ENCODE assay signal across 8 mouse cellular contexts in the genomic region with DNA sequence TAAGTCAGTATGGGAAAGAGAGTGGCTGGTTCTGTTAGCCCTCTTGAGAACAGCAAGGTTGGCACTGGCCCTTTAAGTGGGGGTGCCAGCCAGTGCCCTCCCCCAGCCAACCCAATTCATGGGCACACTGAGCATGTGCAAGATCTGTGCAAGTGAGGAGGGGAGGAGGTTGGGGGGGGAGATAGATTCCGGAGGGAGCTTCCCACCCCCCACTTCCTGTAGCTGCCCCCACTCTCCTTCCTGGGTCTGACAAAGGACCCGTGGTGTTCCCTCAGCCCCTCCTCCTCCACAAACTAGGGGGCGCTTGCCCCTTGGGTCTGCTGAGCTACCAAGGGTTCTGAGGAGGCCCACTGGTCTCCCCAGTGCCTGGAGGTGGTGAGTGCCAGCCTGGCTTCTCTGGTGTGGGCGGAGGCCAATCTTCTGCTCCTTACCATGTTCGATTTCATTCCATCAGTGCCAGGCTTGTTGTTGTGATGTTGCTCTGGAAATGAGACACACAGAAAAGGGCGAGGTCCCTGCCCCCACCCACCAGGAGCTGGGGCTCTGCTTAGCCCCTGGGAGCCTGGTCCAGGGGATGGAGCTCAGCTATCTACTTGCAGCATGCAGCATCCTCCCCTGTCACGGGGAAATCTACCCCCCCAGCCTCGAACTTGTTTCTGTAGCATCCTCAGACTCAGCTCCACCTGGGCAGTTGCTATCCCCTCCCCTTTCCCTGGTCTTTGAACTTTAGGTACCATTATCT. TPM values are rescaled to one million over a fixed set of nuclear protein-coding genes. Genes with fewer than 3 reads are reported as not detected.
DNase-seq lines count a peak whose midpoint lies in the region; ATAC-seq and TF ChIP-seq lines count a peak whose summit lies in the region.

No protein-coding gene starts in this region.

- WGBS in forebrain, embryonic 12.5 days: 35% methylated on average over 8 of the region's 8 CpGs
- 31% methylated on average over 8 of the region's 8 CpGs for WGBS in hindbrain, embryonic 10.5 days
- WGBS in liver, postnatal 0 days (ENCODE audit: insufficient replicate concordance): 32% methylated on average over 8 of the region's 8 CpGs
- 28% methylated on average over 7 of the region's 8 CpGs for WGBS in neural tube, embryonic 15.5 days

- H3K9me3 ChIP-seq in MEL (replicated peaks; ENCODE audit: insufficient read depth, low read length): no peaks in the 10 kb centered on the region
- no peaks in the 10 kb centered on the region for H3K9me3 ChIP-seq in forebrain, embryonic 12.5 days
- H3K9me3 ChIP-seq in hindbrain, embryonic 10.5 days: no peaks in the 10 kb centered on the region
- H3K9me3 ChIP-seq in liver, postnatal 0 days (ENCODE audit: low read length): no peaks in the 10 kb centered on the region
- H3K9me3 ChIP-seq in neural tube, embryonic 15.5 days (replicated peaks): no peaks in the 10 kb centered on the region

- H3K9ac ChIP-seq in MEL (ENCODE audit: control insufficient read depth, low read depth, low read length, poor library complexity, severe bottlenecking): peak overlapping the region; percentile 0; the same call in 1 of the 2 replicates
- peak overlapping the region; percentile 30; the same call in 1 of the 2 replicates for H3K9ac ChIP-seq in forebrain, embryonic 12.5 days
- H3K9ac ChIP-seq in liver, postnatal 0 days (replicated peaks): no peak overlapping the region
- peak overlapping the region; percentile 51 for H3K9ac ChIP-seq in neural tube, embryonic 15.5 days (replicated peaks)

- no peak overlapping the region for H3K27ac ChIP-seq in MEL (ENCODE audit: control insufficient read depth, low read depth, low read length)
- H3K27ac ChIP-seq in forebrain, embryonic 12.5 days: peak overlapping the region; percentile 72
- peak overlapping the region; percentile 79 for H3K27ac ChIP-seq in hindbrain, embryonic 10.5 days
- H3K27ac ChIP-seq in liver, postnatal 0 days (ENCODE audit: low read depth): peak overlapping the region; percentile 64
- peak overlapping the region; percentile 94 for H3K27ac ChIP-seq in neural tube, embryonic 15.5 days (replicated peaks)

- TF ChIP-seq RAD21 in MEL (IDR thresholded peaks at IDR 0.05; ENCODE audit: low read depth, low read length): no peak

- TF ChIP-seq CTCF in MEL (IDR thresholded peaks at IDR 0.05 in 2 of 3, conservative IDR thresholded peaks at IDR 0.05 in 1 of 3; ENCODE audit: control insufficient read depth in 1 of 3, insufficient read depth in 1 of 3, low read depth in 2 of 3, low read length in 3 of 3, poor library complexity in 1 of 3, severe bottlenecking in 1 of 3): no peak
- TF ChIP-seq CTCF in liver, postnatal 0 days (IDR thresholded peaks at IDR 0.05; ENCODE audit: low read depth): peak; percentile 21; the same call in 1 of the 2 replicates

- TF ChIP-seq POLR2A in MEL (IDR thresholded peaks at IDR 0.05; ENCODE audit: control insufficient read depth in 1 of 2, insufficient read depth in 1 of 2, low read depth in 1 of 2, low read length in 2 of 2, poor library complexity in 1 of 2): no peak

- peak; percentile 32 for DNase-seq in MEL (ENCODE audit: low read depth, low spot score)
- DNase-seq in brain, embryonic 18.5 days (ENCODE audit: low read depth, low spot score): peak; percentile 93
- peak; percentile 26 for DNase-seq in hindbrain, embryonic 10.5 days (ENCODE audit: low spot score)
- peak; percentile 89 to 91 for DNase-seq in layer of hippocampus, adult 8-10 months (ENCODE audit: low spot score in 2 of 2)
- no peak for DNase-seq in liver, postnatal 0 days
- DNase-seq in yolk sac, embryonic 10.5 days (ENCODE audit: low spot score): peak; percentile 63

- no peak for TF ChIP-seq EP300 in MEL (IDR thresholded peaks at IDR 0.05; ENCODE audit: low read depth in 1 of 2, low read length in 2 of 2)
- no peak for TF ChIP-seq EP300 in liver, postnatal 0 days (IDR thresholded peaks at IDR 0.05; ENCODE audit: low read depth)

- no peak overlapping the region for H3K4me3 ChIP-seq in MEL (ENCODE audit: control insufficient read depth in 1 of 2, insufficient read depth in 1 of 2, low read depth in 2 of 2, low read length in 2 of 2)
- H3K4me3 ChIP-seq in forebrain, embryonic 12.5 days (replicated peaks): 0 out of 2 replicates have a peak overlapping the region, but pooled peaks have one; percentile 9
- peak overlapping the region; percentile 26 for H3K4me3 ChIP-seq in hindbrain, embryonic 10.5 days
- no peak overlapping the region for H3K4me3 ChIP-seq in liver, postnatal 0 days (ENCODE audit: low read depth, low read length)
- H3K4me3 ChIP-seq in neural tube, embryonic 15.5 days (replicated peaks): peak overlapping the region; percentile 35

- ATAC-seq in forebrain, embryonic 12.5 days (ENCODE audit: low FRiP score): peak; percentile 80
- peak; percentile 37 for ATAC-seq in liver, postnatal 0 days
- peak; percentile 94 for ATAC-seq in neural tube, embryonic 15.5 days (ENCODE audit: low FRiP score)

- peaks cover 0 to 4% of the 10 kb centered on the region in 2 experiments; a peak in 1 of 4 replicates for H3K36me3 ChIP-seq in MEL (ENCODE audit: control insufficient read depth in 1 of 2, insufficient read depth in 2 of 2, low read length in 2 of 2)
- H3K36me3 ChIP-seq in forebrain, embryonic 12.5 days (replicated peaks): peaks cover 11% of the 10 kb centered on the region
- H3K36me3 ChIP-seq in hindbrain, embryonic 10.5 days: peaks cover 16% of the 10 kb centered on the region
- no peaks in the 10 kb centered on the region for H3K36me3 ChIP-seq in liver, postnatal 0 days (replicated peaks; ENCODE audit: insufficient read depth, low read length)
- peaks cover 18% of the 10 kb centered on the region for H3K36me3 ChIP-seq in neural tube, embryonic 15.5 days

- H3K4me2 ChIP-seq in forebrain, embryonic 12.5 days: peak overlapping the region; percentile 39
- H3K4me2 ChIP-seq in liver, postnatal 0 days (ENCODE audit: low read depth, low read length): peak overlapping the region; percentile 6; the same call in 1 of the 2 replicates
- H3K4me2 ChIP-seq in neural tube, embryonic 15.5 days: peak overlapping the region; percentile 60

- H3K4me1 ChIP-seq in MEL (ENCODE audit: control insufficient read depth in 1 of 2, insufficient read depth in 2 of 2, low read length in 2 of 2): peaks cover 0 to 5% of the 10 kb centered on the region in 2 experiments; a peak in 3 of 4 replicates
- H3K4me1 ChIP-seq in forebrain, embryonic 12.5 days: peaks cover 31% of the 10 kb centered on the region
- H3K4me1 ChIP-seq in hindbrain, embryonic 10.5 days (replicated peaks): peaks cover 50% of the 10 kb centered on the region
- peaks cover 24% of the 10 kb centered on the region for H3K4me1 ChIP-seq in liver, postnatal 0 days (ENCODE audit: insufficient read depth)
- H3K4me1 ChIP-seq in neural tube, embryonic 15.5 days: peaks cover 32% of the 10 kb centered on the region

- no peaks in the 10 kb centered on the region for H3K79me2 ChIP-seq in MEL (ENCODE audit: control insufficient read depth, insufficient read depth, low read length, poor library complexity)

- H3K27me3 ChIP-seq in MEL (ENCODE audit: control insufficient read depth in 1 of 2, insufficient read depth in 2 of 2, low read length in 2 of 2): no peaks in the 10 kb centered on the region
- H3K27me3 ChIP-seq in forebrain, embryonic 12.5 days: no peaks in the 10 kb centered on the region
- H3K27me3 ChIP-seq in hindbrain, embryonic 10.5 days (ENCODE audit: insufficient read depth, poor library complexity, severe bottlenecking): no peaks in the 10 kb centered on the region
- no peaks in the 10 kb centered on the region for H3K27me3 ChIP-seq in liver, postnatal 0 days (ENCODE audit: insufficient read depth, low read length)
- H3K27me3 ChIP-seq in neural tube, embryonic 15.5 days (replicated peaks): no peaks in the 10 kb centered on the region

RNA-seq across cellular contexts. Expression of a gene that starts 10.4 kb away (rescaled TPM):
- total RNA-seq in MEL (2012; rRNA removed): 12.3 and 17.2 TPM in 2 replicates
- 10 to 100 TPM in 1 of 2 experiments, not detected in 1; 12.5 TPM for polyA plus RNA-seq in MEL (2012; ENCODE audit: insufficient read depth in 1 of 2, insufficient read length in 2 of 2, low read depth in 1 of 2, low replicate concordance in 2 of 2, missing spikeins in 1 of 2)
- 10.1 and 11.8 TPM in 2 replicates for polyA plus RNA-seq in forebrain, embryonic 12.5 days (2016; fragmentation: Nextera tagmentation; extraction: Ambion mirVana)
- 7.7 and 8.9 TPM in 2 replicates for polyA plus RNA-seq in hindbrain, embryonic 10.5 days (2016; fragmentation: Nextera tagmentation; extraction: Ambion mirVana)
- 10 to 100 TPM in 3 of 4 experiments, 1 to 10 TPM in 1; 9.4 to 15.1 (median 11.6) TPM for total RNA-seq in layer of hippocampus, adult 8-10 months (2022)
- polyA plus RNA-seq in liver, postnatal 0 days (2015; fragmentation: Nextera tagmentation; extraction: Ambion mirVana): 3.4 and 3.7 TPM in 2 replicates
- 28.4 and 29.0 TPM in 2 replicates for polyA plus RNA-seq in neural tube, embryonic 15.5 days (2015; fragmentation: Nextera tagmentation; extraction: Ambion mirVana)

RNA-seq across cellular contexts. Expression of a gene that starts 26.6 kb away (rescaled TPM):
- 17.3 and 18.4 TPM in 2 replicates for total RNA-seq in MEL (2012; rRNA removed)
- 10 to 100 TPM in 1 of 2 experiments, not detected in 1; 25.4 TPM for polyA plus RNA-seq in MEL (2012; ENCODE audit: insufficient read depth in 1 of 2, insufficient read length in 2 of 2, low read depth in 1 of 2, low replicate concordance in 2 of 2, missing spikeins in 1 of 2)
- polyA plus RNA-seq in forebrain, embryonic 12.5 days (2016; fragmentation: Nextera tagmentation; extraction: Ambion mirVana): 3.4 TPM in 2 replicates
- polyA plus RNA-seq in hindbrain, embryonic 10.5 days (2016; fragmentation: Nextera tagmentation; extraction: Ambion mirVana): 1.7 and 2.3 TPM in 2 replicates
- total RNA-seq in layer of hippocampus, adult 8-10 months (2022): 10 to 100 TPM; 39.0 to 51.3 (median 45.9) TPM
- polyA plus RNA-seq in liver, postnatal 0 days (2015; fragmentation: Nextera tagmentation; extraction: Ambion mirVana): 2.6 and 2.7 TPM in 2 replicates
- polyA plus RNA-seq in neural tube, embryonic 15.5 days (2015; fragmentation: Nextera tagmentation; extraction: Ambion mirVana): 4.3 and 4.5 TPM in 2 replicates

RNA-seq across cellular contexts. Expression of a gene that starts 28.3 kb away (rescaled TPM):
- total RNA-seq in MEL (2012; rRNA removed): 1.4 and 1.7 TPM in 2 replicates
- 10 to 100 TPM in 1 of 2 experiments, not detected in 1; 17.2 TPM for polyA plus RNA-seq in MEL (2012; ENCODE audit: insufficient read depth in 1 of 2, insufficient read length in 2 of 2, low read depth in 1 of 2, low replicate concordance in 2 of 2, missing spikeins in 1 of 2)
- polyA plus RNA-seq in forebrain, embryonic 12.5 days (2016; fragmentation: Nextera tagmentation; extraction: Ambion mirVana): 1.1 TPM in 2 replicates
- 0.72 and 1.5 TPM in 2 replicates for polyA plus RNA-seq in hindbrain, embryonic 10.5 days (2016; fragmentation: Nextera tagmentation; extraction: Ambion mirVana)
- 100 to 1,000 TPM; 121 to 133 (median 125) TPM for total RNA-seq in layer of hippocampus, adult 8-10 months (2022)
- polyA plus RNA-seq in liver, postnatal 0 days (2015; fragmentation: Nextera tagmentation; extraction: Ambion mirVana): 4.1 and 5.9 TPM in 2 replicates
- polyA plus RNA-seq in neural tube, embryonic 15.5 days (2015; fragmentation: Nextera tagmentation; extraction: Ambion mirVana): 8.6 and 10.8 TPM in 2 replicates

RNA-seq across cellular contexts. Expression of a gene that starts 41.1 kb away (rescaled TPM):
- 15.2 and 16.6 TPM in 2 replicates for total RNA-seq in MEL (2012; rRNA removed)
- 10 to 100 TPM in 1 of 2 experiments, not detected in 1; 18.3 TPM for polyA plus RNA-seq in MEL (2012; ENCODE audit: insufficient read depth in 1 of 2, insufficient read length in 2 of 2, low read depth in 1 of 2, low replicate concordance in 2 of 2, missing spikeins in 1 of 2)
- polyA plus RNA-seq in forebrain, embryonic 12.5 days (2016; fragmentation: Nextera tagmentation; extraction: Ambion mirVana): 5.7 and 7.1 TPM in 2 replicates
- 7.7 and 8.3 TPM in 2 replicates for polyA plus RNA-seq in hindbrain, embryonic 10.5 days (2016; fragmentation: Nextera tagmentation; extraction: Ambion mirVana)
- 10 to 100 TPM; 88.4 to 98.2 (median 94.7) TPM for total RNA-seq in layer of hippocampus, adult 8-10 months (2022)
- 56.5 and 57.0 TPM in 2 replicates for polyA plus RNA-seq in liver, postnatal 0 days (2015; fragmentation: Nextera tagmentation; extraction: Ambion mirVana)
- polyA plus RNA-seq in neural tube, embryonic 15.5 days (2015; fragmentation: Nextera tagmentation; extraction: Ambion mirVana): 9.3 and 10.4 TPM in 2 replicates

RNA-seq across cellular contexts. Expression of a gene that starts 41.2 kb away (rescaled TPM):
- 1.7 and 2.0 TPM in 2 replicates for total RNA-seq in MEL (2012; rRNA removed)
- polyA plus RNA-seq in MEL (2012; ENCODE audit: insufficient read depth in 1 of 2, insufficient read length in 2 of 2, low read depth in 1 of 2, low replicate concordance in 2 of 2, missing spikeins in 1 of 2): 1 to 10 TPM in 1 of 2 experiments, not detected in 1; 2.6 TPM
- polyA plus RNA-seq in forebrain, embryonic 12.5 days (2016; fragmentation: Nextera tagmentation; extraction: Ambion mirVana): 1.4 and 1.5 TPM in 2 replicates
- polyA plus RNA-seq in hindbrain, embryonic 10.5 days (2016; fragmentation: Nextera tagmentation; extraction: Ambion mirVana): 1.6 and 1.9 TPM in 2 replicates
- 10 to 100 TPM; 11.0 to 15.3 (median 12.8) TPM for total RNA-seq in layer of hippocampus, adult 8-10 months (2022)
- polyA plus RNA-seq in liver, postnatal 0 days (2015; fragmentation: Nextera tagmentation; extraction: Ambion mirVana): 0.82 and 0.85 TPM in 2 replicates
- 3.2 and 3.4 TPM in 2 replicates for polyA plus RNA-seq in neural tube, embryonic 15.5 days (2015; fragmentation: Nextera tagmentation; extraction: Ambion mirVana)

Comparison
In these comparisons a context has a peak if more than half of its experiments do, and no peak if none do; other contexts are left out.
1. H3K4me3 ChIP-seq: peak in forebrain, embryonic 12.5 days (single experiment), hindbrain, embryonic 10.5 days (single experiment) and neural tube, embryonic 15.5 days (single experiment); none in MEL (0 of 2) and liver, postnatal 0 days (single experiment).
2. ATAC-seq: peak in every context shown above with its lines; median percentile 94 in neural tube, embryonic 15.5 days; 80 in forebrain, embryonic 12.5 days; 37 in liver, postnatal 0 days.
3. H3K4me2 ChIP-seq: peak in every context shown above with its lines; median percentile 60 in neural tube, embryonic 15.5 days; 39 in forebrain, embryonic 12.5 days; 6 in liver, postnatal 0 days.